Mouse (Mus musculus): ENCODE data around the gene Lsm4.

The Lsm4 gene

GRCm38 (mm10) chr8:70699834-70700554 lies 26.9 kb downstream of the Lsm4 start:
- peak; percentile 84 to 85 for DNase-seq (ENCODE audit: low spot score in 2 of 2)

- peak; percentile 87 to 89 for DNase-seq (ENCODE audit: low spot score in 2 of 2)
Measured at GRCm38 (mm10) chr8:70700555-70700922, 27.5 kb downstream of the Lsm4 start.

GRCm38 (mm10) chr8:70701048-70701981 lies 28.3 kb downstream of the Lsm4 start:
- no peak for DNase-seq (ENCODE audit: low spot score in 2 of 2)

- peak in 1 of 2 experiments; percentile 38 for DNase-seq (ENCODE audit: low spot score in 2 of 2)
Measured at GRCm38 (mm10) chr8:70701982-70702841, 29.2 kb downstream of the Lsm4 start.

GRCm38 (mm10) chr8:70702842-70703182 lies 29.8 kb downstream of the Lsm4 start:
- peak; percentile 83 to 89 for DNase-seq (ENCODE audit: low spot score in 2 of 2)

GRCm38 (mm10) chr8:70703287-70703686 lies 30.2 kb downstream of the Lsm4 start, which contains the start of gene Iqcn:
Gene Iqcn (plus strand): TSS chr8:70703457.
- DNase-seq (ENCODE audit: low spot score in 2 of 2): no peak

GRCm38 (mm10) chr8:70708281-70708680 lies 35.2 kb downstream of the Lsm4 start:
- no peak for DNase-seq (ENCODE audit: low spot score in 2 of 2)

- no peak for DNase-seq (ENCODE audit: low spot score in 2 of 2)
Measured at GRCm38 (mm10) chr8:70709794-70710193, 36.7 kb downstream of the Lsm4 start.

- DNase-seq (ENCODE audit: low spot score in 2 of 2): peak; percentile 41 to 53
Measured at GRCm38 (mm10) chr8:70710296-70710695, 37.2 kb downstream of the Lsm4 start.

GRCm38 (mm10) chr8:70711041-70711440 lies 38.0 kb downstream of the Lsm4 start:
- no peak for DNase-seq (ENCODE audit: low spot score in 2 of 2)

- DNase-seq (ENCODE audit: low spot score in 2 of 2): no peak
Measured at GRCm38 (mm10) chr8:70713991-70714390, 40.9 kb downstream of the Lsm4 start.

GRCm38 (mm10) chr8:70715086-70715485 lies 42.0 kb downstream of the Lsm4 start:
- DNase-seq (ENCODE audit: low spot score in 2 of 2): no peak

- no peak for DNase-seq (ENCODE audit: low spot score in 2 of 2)
Measured at GRCm38 (mm10) chr8:70716521-70717400, 43.7 kb downstream of the Lsm4 start.

- no peak for DNase-seq (ENCODE audit: low spot score in 2 of 2)
Measured at GRCm38 (mm10) chr8:70718297-70718696, 45.2 kb downstream of the Lsm4 start, which contains the start of gene Gm3336. Gene Gm3336 (plus strand): TSS chr8:70718543.

GRCm38 (mm10) chr8:70719796-70720270 lies 46.8 kb downstream of the Lsm4 start:
- no peak for DNase-seq (ENCODE audit: low spot score in 2 of 2)

- peak; percentile 50 to 75 for DNase-seq (ENCODE audit: low spot score in 2 of 2)
Measured at GRCm38 (mm10) chr8:70720739-70721138, 47.7 kb downstream of the Lsm4 start.

- no peak for DNase-seq (ENCODE audit: low spot score in 2 of 2)
Measured at GRCm38 (mm10) chr8:70721601-70722000, 48.6 kb downstream of the Lsm4 start.

- no peak for DNase-seq (ENCODE audit: low spot score in 2 of 2)
Measured at GRCm38 (mm10) chr8:70723486-70724210, 50.6 kb downstream of the Lsm4 start, which contains the start of gene Pde4c. Gene Pde4c (plus strand): TSS chr8:70723720.

GRCm38 (mm10) chr8:70724216-70724615 lies 51.2 kb downstream of the Lsm4 start:
- no peak for DNase-seq (ENCODE audit: low spot score in 2 of 2)
